Mouse (Mus musculus) testis, adult 2 months (tissue): ENCODE data around the gene Pcbp2.

Experiments used
- CTCF ChIP-seq: fragments of 200-500 bp; IDR thresholded peaks from 2 replicates; pipeline ENCODE4 v1.5.1; 2012; ENCODE audit warnings: low read depth, mild to moderate bottlenecking, inconsistent platforms, low read length, moderate library complexity; ENCODE audit not compliant: control insufficient read depth, insufficient read depth, insufficient replicate concordance
- POLR2A ChIP-seq: fragments of 200-500 bp; IDR thresholded peaks from 2 replicates; pipeline ENCODE4 v1.6.1; 2012; ENCODE audit warnings: low read depth, mild to moderate bottlenecking, inconsistent platforms, low read length, moderate library complexity; ENCODE audit not compliant: control insufficient read depth

- TF ChIP-seq CTCF: no peak
- no peak for TF ChIP-seq POLR2A
These were observed 32.0 kb downstream of the Pcbp2 start for GRCm38 (mm10) chr15:102502254-102502840.
